Mouse (Mus musculus) liver, embryonic 14.5 days (tissue): Measurements from ENCODE around the gene Pdlim4. TPM values are rescaled to one million over a fixed set of nuclear protein-coding genes. Genes with fewer than 3 reads are reported as not detected.

Experiments used
- ATAC-seq: fragments of 200-750 bp; cut with Nextera tagmentation; 2 replicates; pipeline ENCODE4 v1.8.0; 2017; ENCODE audit warnings: moderate number of reproducible peaks, mild to moderate bottlenecking, moderate library complexity; ENCODE audit not compliant: insufficient read depth
- DNase-seq, 3 experiments: peaks; one replicate each; pipeline ENCODE4 v3.0.0-alpha.2; 2012 to 2013; ENCODE audit warnings: low read depth in 3 of 3, low spot score in 3 of 3
- H3K27ac ChIP-seq: fragments of 300-500 bp; sonication (generic); 2 replicates; pipeline ENCODE4 v1.5.1; 2014; ENCODE audit warnings: moderate library complexity, mild to moderate bottlenecking, control low read depth, inconsistent platforms
- H3K27me3 ChIP-seq: fragments of 300-500 bp; sonication (generic); 2 replicates; pipeline ENCODE4 v1.6.1; 2014; ENCODE audit warnings: mild to moderate bottlenecking, low read length, moderate library complexity; ENCODE audit not compliant: control insufficient read depth, insufficient read depth
- H3K36me3 ChIP-seq: fragments of 300-500 bp; sonication (generic); replicated peaks from 2 replicates; pipeline ENCODE4 v1.6.1; 2014; ENCODE audit warnings: low read depth; ENCODE audit not compliant: control insufficient read depth, insufficient read depth
- H3K4me1 ChIP-seq, 2 experiments: fragments of 200-500 bp in 1 of 2; fragments of 300-500 bp in 1 of 2; sonication (generic) in 1 of 2; replicated peaks; 2 replicates each; pipeline ENCODE4 v1.6.1; 2012 to 2014; ENCODE audit warnings: antibody characterized with exemption in 1 of 2, inconsistent platforms in 1 of 2, low read length in 1 of 2; ENCODE audit not compliant: control insufficient read depth in 2 of 2, insufficient read depth in 2 of 2
- H3K4me2 ChIP-seq: fragments of 300-500 bp; sonication (generic); 2 replicates; pipeline ENCODE4 v1.6.1; 2014; ENCODE audit warnings: low read depth, mild to moderate bottlenecking, control low read depth, moderate library complexity
- H3K4me3 ChIP-seq, 2 experiments: fragments of 200-500 bp in 1 of 2; fragments of 300-500 bp in 1 of 2; sonication (generic) in 1 of 2; 2 replicates each; pipeline ENCODE4 v1.5.1; 2012 to 2014; ENCODE audit warnings: low read depth in 2 of 2, low read length in 2 of 2, mild to moderate bottlenecking in 2 of 2, control low read depth in 1 of 2, inconsistent platforms in 1 of 2, moderate library complexity in 1 of 2; ENCODE audit not compliant: insufficient read depth in 1 of 2
- H3K9ac ChIP-seq: fragments of 300-500 bp; sonication (generic); replicated peaks from 2 replicates; pipeline ENCODE4 v1.6.1; 2014; ENCODE audit warnings: mild to moderate bottlenecking, control low read depth, moderate library complexity
- H3K9me3 ChIP-seq: fragments of 300-500 bp; sonication (generic); 2 replicates; pipeline ENCODE4 v1.6.1; 2016; ENCODE audit warnings: low read length, mixed read lengths; ENCODE audit not compliant: control insufficient read depth
- CTCF ChIP-seq: IDR thresholded peaks from 2 replicates; pipeline ENCODE4 v1.5.1; 2016; ENCODE audit warnings: antibody characterized with exemption, low read depth, control low read depth
- EP300 ChIP-seq: IDR thresholded peaks from 2 replicates; pipeline ENCODE4 v1.6.1; 2016; ENCODE audit warnings: antibody characterized with exemption, low read depth
- WGBS: fragments of 180-500 bp; shearing (Covaris S2); extraction: QIAGEN DNeasy Blood & Tissue Kit; methylation state at CpG from one replicate; pipeline ENCODE4 v1.1.7; 2014; ENCODE audit not compliant: insufficient replicate concordance; 5-methylcytosine and 5-hydroxymethylcytosine counted together
- polyA plus RNA-seq, 2 experiments: library from polyadenylated mRNA; depleted of rRNA in 1 of 2; stranded (reverse) in 1 of 2; unstranded in 1 of 2; fragments of >200 nt; fragmentation: Nextera tagmentation in 1 of 2; extraction: Ambion mirVana in 1 of 2; gene quantifications; 2 replicates each; pipeline versions ENCODE4 v1.2.1 to v1.2.3; 2012 to 2014

Pdlim4 gene
- polyA plus RNA-seq, 2 experiments = 2.1 to 2.4 TPM

DNA sequence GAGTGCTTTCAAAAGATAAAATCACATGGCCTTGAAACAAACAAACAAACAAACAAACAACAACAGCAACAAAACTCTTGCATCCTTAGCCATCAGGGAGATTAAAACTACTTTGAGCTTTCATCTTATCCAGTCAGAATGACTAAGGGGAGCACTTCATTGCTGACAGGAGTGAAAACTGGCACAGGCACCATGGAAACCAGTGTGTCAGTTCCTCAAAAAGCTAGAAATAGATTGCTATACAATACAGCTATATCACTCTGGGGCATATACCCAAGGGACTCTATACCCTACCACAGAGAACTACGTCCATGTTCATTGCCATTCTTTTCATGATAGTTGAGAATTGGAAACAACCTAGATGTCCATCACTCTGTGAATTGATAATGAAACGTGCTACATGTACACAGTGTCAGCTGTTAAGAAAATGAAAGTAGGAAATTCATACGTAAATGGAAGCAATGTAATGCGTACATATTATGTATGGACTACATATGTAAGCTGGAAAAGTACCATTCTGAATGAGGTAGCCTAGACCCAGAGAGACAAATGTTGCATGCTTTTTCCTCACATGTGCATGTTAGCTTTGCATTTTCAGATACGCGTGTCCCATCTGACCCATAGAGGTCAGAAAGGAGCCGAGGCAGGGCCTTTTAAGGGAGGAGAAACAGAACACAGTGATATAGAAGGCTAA is 19.6 kb upstream of the Pdlim4 start:
- Histone ChIP-seq H3K36me3 (no peaks in the 10 kb centered on the region), H3K9me3 (no peaks in the 10 kb centered on the region), H3K4me3 (no peak overlapping the region), H3K9ac (no peak overlapping the region), H3K27ac (no peak overlapping the region), H3K4me1 (peaks cover 0 to 6% of the 10 kb centered on the region in 2 experiments; a peak in 2 of 4 replicates), H3K27me3 (no peaks in the 10 kb centered on the region), H3K4me2 (no peak overlapping the region)
- no peak for ATAC-seq
- DNase-seq = no peak
- 57% methylated on average over 7 of the region's 7 CpGs for WGBS
- no peak for TF ChIP-seq EP300
- no peak for TF ChIP-seq CTCF

DNA sequence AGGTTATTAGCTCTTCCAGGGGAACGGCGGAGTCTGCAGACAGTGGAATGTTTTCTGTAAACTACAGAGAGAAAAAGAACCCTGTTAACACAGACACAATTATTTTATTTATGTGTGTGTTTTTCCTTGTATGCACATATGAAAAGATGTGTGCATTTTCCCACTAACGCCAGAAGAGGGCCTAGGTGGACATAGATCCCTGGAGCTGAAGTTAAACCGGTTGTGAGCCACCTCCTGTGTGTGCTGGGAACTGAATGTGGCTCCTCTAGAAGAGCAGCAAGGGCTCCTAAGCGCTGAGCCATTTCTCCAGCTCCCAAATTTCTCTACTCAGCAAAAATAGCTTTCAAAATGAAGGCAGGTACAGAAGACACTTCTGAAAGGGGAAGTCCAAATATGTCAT is 17.0 kb upstream of the Pdlim4 start:
- Histone ChIP-seq H3K4me3 (no peak overlapping the region), H3K4me2 (no peak overlapping the region), H3K9ac (no peak overlapping the region), H3K27ac (no peak overlapping the region), H3K36me3 (no peaks in the 10 kb centered on the region), H3K9me3 (no peaks in the 10 kb centered on the region), H3K4me1 (no peaks in the 10 kb centered on the region), H3K27me3 (no peaks in the 10 kb centered on the region)
- TF ChIP-seq EP300 (no peak), CTCF (no peak)
- DNase-seq (no peak), ATAC-seq (no peak)
- WGBS = 55% methylated on average over 5 of the region's 5 CpGs

DNA sequence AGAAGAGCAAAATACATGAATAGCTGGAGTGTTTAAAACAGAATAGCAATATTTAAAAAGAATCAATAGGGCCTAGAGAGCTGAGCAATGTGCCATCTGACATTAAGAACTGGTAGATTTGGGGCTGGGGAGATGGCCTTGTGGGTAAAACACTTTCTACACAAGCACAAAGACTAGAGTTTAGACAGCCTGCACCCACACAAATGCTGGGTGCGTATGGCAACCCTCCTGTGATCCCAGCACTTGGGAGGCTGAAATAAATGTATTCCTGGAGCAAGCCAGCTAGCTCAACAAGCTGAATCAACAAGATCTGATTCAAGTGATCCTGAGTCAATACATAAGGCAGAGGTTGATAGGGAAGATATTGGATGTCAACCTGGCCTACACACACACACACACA is 16.2 kb upstream of the Pdlim4 start:
- H3K27ac ChIP-seq = no peak overlapping the region
- no peak for DNase-seq
- no peaks in the 10 kb centered on the region for H3K4me1 ChIP-seq
- 65% methylated on average over 1 of the region's 1 CpGs for WGBS
- no peak for TF ChIP-seq CTCF
- no peak for TF ChIP-seq EP300
- H3K27me3 ChIP-seq = no peaks in the 10 kb centered on the region
- no peak for ATAC-seq
- H3K4me3 ChIP-seq = no peak overlapping the region
- H3K9me3 ChIP-seq = no peaks in the 10 kb centered on the region
- H3K4me2 ChIP-seq = no peak overlapping the region
- H3K9ac ChIP-seq = no peak overlapping the region
- H3K36me3 ChIP-seq = no peaks in the 10 kb centered on the region

DNA sequence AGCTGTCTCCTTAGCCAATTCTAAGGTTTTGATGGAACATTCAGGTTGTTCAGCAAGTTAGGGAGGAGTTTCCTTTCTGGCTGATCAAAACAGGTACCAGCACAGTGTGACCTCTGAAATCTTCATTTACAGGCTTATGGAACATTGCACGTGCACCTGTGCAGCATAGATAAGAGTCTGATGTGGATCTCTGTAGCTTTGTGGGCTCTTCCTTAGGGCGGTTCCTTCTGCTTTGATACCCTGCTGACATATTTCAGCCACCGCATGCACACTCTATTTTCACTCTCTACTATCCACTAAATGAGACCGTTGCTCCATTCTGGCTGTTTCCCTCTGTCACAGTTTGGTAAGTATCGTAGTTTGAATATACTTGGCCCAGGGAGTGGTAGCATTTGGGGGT is 13.9 kb upstream of the Pdlim4 start:
- no peak overlapping the region for H3K4me3 ChIP-seq
- H3K27ac ChIP-seq = no peak overlapping the region
- 41% methylated on average over 5 of the region's 5 CpGs for WGBS
- no peaks in the 10 kb centered on the region for H3K9me3 ChIP-seq
- DNase-seq (no peak), ATAC-seq (no peak)
- H3K4me2 ChIP-seq = no peak overlapping the region
- no peaks in the 10 kb centered on the region for H3K4me1 ChIP-seq
- TF ChIP-seq CTCF (no peak), EP300 (no peak)
- no peak overlapping the region for H3K9ac ChIP-seq
- H3K27me3 ChIP-seq = no peaks in the 10 kb centered on the region
- no peaks in the 10 kb centered on the region for H3K36me3 ChIP-seq

DNA sequence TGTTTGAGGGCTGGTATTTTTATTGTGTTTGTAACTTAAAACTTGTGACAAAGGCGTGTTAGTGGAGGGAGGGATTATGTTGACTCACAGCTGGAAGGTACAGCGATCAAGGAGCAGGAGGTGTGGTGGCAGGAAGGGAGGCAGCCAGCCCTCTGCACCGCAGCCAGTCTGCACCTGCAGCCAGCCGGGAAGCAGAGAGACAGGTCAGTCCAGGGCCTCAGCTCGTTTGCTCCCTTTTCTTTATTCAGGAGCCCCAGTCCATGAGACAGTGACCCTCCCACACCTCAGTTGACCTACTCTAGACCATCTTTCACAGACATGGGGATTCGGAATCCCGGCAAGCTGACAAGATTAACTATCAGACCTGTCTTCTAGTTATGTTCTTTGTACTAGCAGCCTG is 11.6 kb upstream of the Pdlim4 start:
- ATAC-seq = no peak
- Histone ChIP-seq H3K27me3 (no peaks in the 10 kb centered on the region), H3K4me2 (no peak overlapping the region), H3K9ac (no peak overlapping the region), H3K9me3 (no peaks in the 10 kb centered on the region), H3K36me3 (no peaks in the 10 kb centered on the region), H3K4me3 (no peak overlapping the region), H3K4me1 (no peaks in the 10 kb centered on the region), H3K27ac (no peak overlapping the region)
- DNase-seq = no peak
- 49% methylated on average over 7 of the region's 7 CpGs for WGBS
- TF ChIP-seq CTCF (no peak), EP300 (no peak)
